Comparison of ENCODE assay signal across 8 mouse cellular contexts in the genomic region with DNA sequence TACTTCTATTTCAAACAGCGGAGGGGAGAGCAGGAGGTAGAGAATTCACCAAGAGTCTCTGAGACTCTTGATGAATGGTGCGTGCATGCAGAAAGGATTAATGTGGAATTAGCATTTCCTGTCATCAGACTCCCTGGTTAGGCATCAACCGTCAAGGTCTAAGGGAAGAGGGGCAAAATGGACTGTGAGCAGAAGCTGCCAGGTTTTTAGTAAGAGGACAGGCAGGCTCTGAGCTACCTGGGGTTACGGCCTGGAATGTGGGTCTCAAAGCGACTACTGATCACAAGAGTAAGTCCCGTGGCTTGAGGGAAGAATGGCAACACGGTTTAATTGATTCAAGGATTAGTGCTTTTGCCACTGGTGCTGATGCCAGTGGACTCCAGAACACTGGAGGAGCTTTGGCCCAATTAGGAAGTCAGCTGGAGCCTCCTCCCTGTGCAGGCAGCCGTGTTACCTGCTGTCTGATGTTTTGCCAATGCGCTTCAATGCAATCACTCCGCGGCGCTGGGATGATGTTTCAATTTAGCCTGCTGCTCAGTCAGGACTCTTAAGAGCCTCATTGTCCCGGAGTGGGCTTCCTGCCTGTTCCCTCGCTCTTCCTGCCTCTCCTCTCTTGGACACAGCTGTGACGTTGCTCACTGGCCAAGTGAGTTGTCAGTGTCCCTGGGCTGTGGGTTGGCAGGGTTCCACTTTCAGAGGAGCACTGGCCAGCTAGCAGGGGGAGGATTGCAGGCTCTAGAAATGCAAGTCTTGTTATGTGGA. TPM values are rescaled to one million over a fixed set of nuclear protein-coding genes. Genes with fewer than 3 reads are reported as not detected.
DNase-seq lines count a peak whose midpoint lies in the region; ATAC-seq and TF ChIP-seq lines count a peak whose summit lies in the region.

No protein-coding gene starts in this region.

- no peak overlapping the region for H3K9ac ChIP-seq in hindbrain, postnatal 0 days (replicated peaks; ENCODE audit: low read length)
- H3K9ac ChIP-seq in midbrain, embryonic 13.5 days (replicated peaks), result peak overlapping the region; percentile 46; the same call in 1 of the 2 replicates
- H3K9ac ChIP-seq in stomach, embryonic 15.5 days, result no peak overlapping the region

- no peak overlapping the region for H3K4me3 ChIP-seq in hindbrain, postnatal 0 days (ENCODE audit: low read length)
- H3K4me3 ChIP-seq in left cerebral cortex, adult 2 months, result peak overlapping the region; percentile 23; the same call in 1 of the 2 replicates
- no peak overlapping the region; the same call in 1 of the 2 replicates for H3K4me3 ChIP-seq in midbrain, embryonic 13.5 days (replicated peaks)
- H3K4me3 ChIP-seq in stomach, embryonic 15.5 days (replicated peaks), result no peak overlapping the region

- peak; percentile 84 for DNase-seq in adrenal gland, postnatal 14 days
- DNase-seq in embryo, embryonic 10.5 days (ENCODE audit: low spot score), result peak; percentile 40
- DNase-seq in gastrocnemius, postnatal 25 days, result peak; percentile 76
- peak; percentile 92 for DNase-seq in hindbrain, postnatal 0 days (ENCODE audit: low spot score)
- DNase-seq in left cerebral cortex, adult 2 months (ENCODE audit: extremely low spot score in 1 of 2, low spot score in 2 of 2), result peak; percentile 47 to 61
- no peak for DNase-seq in thymus, adult 18-20 months

- WGBS in hindbrain, postnatal 0 days, result 10% methylated on average over 15 of the region's 15 CpGs
- 4% methylated on average over 15 of the region's 15 CpGs for WGBS in midbrain, embryonic 13.5 days
- WGBS in stomach, embryonic 15.5 days, result 40% methylated on average over 15 of the region's 15 CpGs

- intact Hi-C loops in left cerebral cortex, adult 2 months (cut with DNase I), result no loop called here

- H3K36me3 ChIP-seq in hindbrain, postnatal 0 days (ENCODE audit: insufficient read depth, low read length), result no peaks in the 10 kb centered on the region
- no peaks in the 10 kb centered on the region for H3K36me3 ChIP-seq in midbrain, embryonic 13.5 days
- H3K36me3 ChIP-seq in stomach, embryonic 15.5 days, result no peaks in the 10 kb centered on the region

- no peak for TF ChIP-seq CTCF in hindbrain, postnatal 0 days (IDR thresholded peaks at IDR 0.05; ENCODE audit: low read depth)
- no peak for TF ChIP-seq CTCF in left cerebral cortex, adult 2 months (IDR thresholded peaks at IDR 0.05)

- H3K27me3 ChIP-seq in hindbrain, postnatal 0 days (ENCODE audit: insufficient read depth, low read length), result no peaks in the 10 kb centered on the region
- H3K27me3 ChIP-seq in midbrain, embryonic 13.5 days, result 0 out of 2 replicates have a peak, but pooled peaks cover 3% of the 10 kb centered on the region
- H3K27me3 ChIP-seq in stomach, embryonic 15.5 days (replicated peaks), result no peaks in the 10 kb centered on the region

- H3K4me2 ChIP-seq in hindbrain, postnatal 0 days (ENCODE audit: low read depth, low read length), result peak overlapping the region; percentile 37
- peak overlapping the region; percentile 45 for H3K4me2 ChIP-seq in midbrain, embryonic 13.5 days (replicated peaks)
- peak overlapping the region; percentile 32 for H3K4me2 ChIP-seq in stomach, embryonic 15.5 days

- H3K9me3 ChIP-seq in hindbrain, postnatal 0 days (ENCODE audit: low read length), result no peaks in the 10 kb centered on the region; the same call in 1 of the 2 replicates
- peaks cover 8% of the 10 kb centered on the region; the same call in 1 of the 2 replicates for H3K9me3 ChIP-seq in midbrain, embryonic 13.5 days
- H3K9me3 ChIP-seq in stomach, embryonic 15.5 days, result no peaks in the 10 kb centered on the region

- H3K27ac ChIP-seq in hindbrain, postnatal 0 days, result 0 out of 2 replicates have a peak overlapping the region, but pooled peaks have one; percentile 21
- H3K27ac ChIP-seq in left cerebral cortex, adult 2 months, result no peak overlapping the region
- peak overlapping the region; percentile 62 for H3K27ac ChIP-seq in midbrain, embryonic 13.5 days
- no peak overlapping the region for H3K27ac ChIP-seq in stomach, embryonic 15.5 days

- ATAC-seq in hindbrain, postnatal 0 days, result peak; percentile 95
- peak; percentile 90 for ATAC-seq in midbrain, embryonic 13.5 days
- ATAC-seq in stomach, embryonic 15.5 days (ENCODE audit: insufficient read depth, low FRiP score, low read depth), result peak; percentile 73; the same call in 1 of the 2 replicates

- H3K4me1 ChIP-seq in hindbrain, postnatal 0 days (ENCODE audit: insufficient read depth, low read length), result peaks cover 11% of the 10 kb centered on the region; the same call in 1 of the 2 replicates
- peaks cover 30% of the 10 kb centered on the region for H3K4me1 ChIP-seq in midbrain, embryonic 13.5 days (replicated peaks)
- peaks cover 15% of the 10 kb centered on the region for H3K4me1 ChIP-seq in stomach, embryonic 15.5 days

RNA-seq across cellular contexts. Expression of a gene that starts 54.6 kb away (rescaled TPM):
- 8.9 TPM in 2 replicates for total RNA-seq in adrenal gland, postnatal 14 days (2021)
- total RNA-seq in gastrocnemius, postnatal 25 days (2021), result 1 to 10 TPM; 1.0 to 1.3 TPM
- 18.4 and 20.1 TPM in 2 replicates for total RNA-seq in hindbrain, postnatal 0 days (2014; rRNA removed)
- 9.8 TPM in 2 replicates for polyA plus RNA-seq in hindbrain, postnatal 0 days (2015; fragmentation: Nextera tagmentation; extraction: Ambion mirVana)
- 1 to 10 TPM; 6.9 TPM for total RNA-seq in left cerebral cortex, adult 2 months (2021)
- 6.7 and 8.8 TPM in 2 replicates for polyA plus RNA-seq in midbrain, embryonic 13.5 days (2015; fragmentation: Nextera tagmentation; extraction: Ambion mirVana)
- polyA plus RNA-seq in stomach, embryonic 15.5 days (2015; fragmentation: Nextera tagmentation; extraction: Ambion mirVana), result 24.5 and 29.6 TPM in 2 replicates

Comparison
In these comparisons a context has a peak if more than half of its experiments do, and no peak if none do; other contexts are left out.
1. DNase-seq: peak in adrenal gland, postnatal 14 days (single experiment), embryo, embryonic 10.5 days (single experiment), gastrocnemius, postnatal 25 days (single experiment), hindbrain, postnatal 0 days (single experiment) and left cerebral cortex, adult 2 months (2 of 2); none in thymus, adult 18-20 months (0 of 2).
2. H3K27ac ChIP-seq: peak in hindbrain, postnatal 0 days (single experiment) and midbrain, embryonic 13.5 days (single experiment); none in left cerebral cortex, adult 2 months (single experiment) and stomach, embryonic 15.5 days (single experiment).
3. Peak in every context shown above with its lines, with median percentiles within 50 percentile points of each other: ATAC-seq and H3K4me2 ChIP-seq.